Mouse (Mus musculus): ENCODE data around the gene Ccdc153.

DNA sequence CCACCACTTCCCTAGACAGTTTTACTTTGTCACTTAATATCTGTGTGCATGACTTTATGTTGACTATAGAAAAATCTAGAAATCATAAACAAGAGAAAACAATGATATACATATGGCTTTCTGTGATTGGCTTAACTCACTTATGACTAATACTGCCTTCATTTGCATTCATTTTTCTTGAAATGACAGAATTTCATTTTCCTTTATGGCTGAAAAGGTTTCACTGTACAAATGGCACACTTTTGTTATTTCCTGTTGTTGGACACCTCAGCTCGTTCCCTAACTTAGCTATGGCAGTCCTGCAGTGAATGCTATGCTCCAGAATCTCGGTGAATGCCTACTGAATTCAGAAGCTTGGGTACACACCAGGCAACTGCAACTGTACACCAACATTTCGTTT, 48.2 kb upstream of the Ccdc153 start:
- TF ChIP-seq CTCF (IDR thresholded peaks at IDR 0.05; ENCODE audit: borderline replicate concordance, extremely low read depth, insufficient read depth, insufficient read length) (no peak), POLR2A (IDR thresholded peaks at IDR 0.05; ENCODE audit: borderline replicate concordance, extremely low read depth, insufficient read depth, insufficient read length, poor library complexity, severe bottlenecking) (no peak)

All from brain, embryonic 14.5 days (tissue).